Mouse (Mus musculus) c-Kit-positive CD71-positive TER-119-positive erythroid progenitor cells, embryonic 14.5 days (primary cell): Measurements from ENCODE around the gene Gramd4.
"Not testable (repeated sequence)": the region's sequence is repeated elsewhere in the genome, so short reads cannot be mapped to it uniquely, and the experiment has no call there.

Source experiments
- DNase-seq: peaks from one replicate; pipeline ENCODE4 v3.0.0-alpha.2; 2013; ENCODE audit warnings: low spot score

Gramd4 gene

DNA sequence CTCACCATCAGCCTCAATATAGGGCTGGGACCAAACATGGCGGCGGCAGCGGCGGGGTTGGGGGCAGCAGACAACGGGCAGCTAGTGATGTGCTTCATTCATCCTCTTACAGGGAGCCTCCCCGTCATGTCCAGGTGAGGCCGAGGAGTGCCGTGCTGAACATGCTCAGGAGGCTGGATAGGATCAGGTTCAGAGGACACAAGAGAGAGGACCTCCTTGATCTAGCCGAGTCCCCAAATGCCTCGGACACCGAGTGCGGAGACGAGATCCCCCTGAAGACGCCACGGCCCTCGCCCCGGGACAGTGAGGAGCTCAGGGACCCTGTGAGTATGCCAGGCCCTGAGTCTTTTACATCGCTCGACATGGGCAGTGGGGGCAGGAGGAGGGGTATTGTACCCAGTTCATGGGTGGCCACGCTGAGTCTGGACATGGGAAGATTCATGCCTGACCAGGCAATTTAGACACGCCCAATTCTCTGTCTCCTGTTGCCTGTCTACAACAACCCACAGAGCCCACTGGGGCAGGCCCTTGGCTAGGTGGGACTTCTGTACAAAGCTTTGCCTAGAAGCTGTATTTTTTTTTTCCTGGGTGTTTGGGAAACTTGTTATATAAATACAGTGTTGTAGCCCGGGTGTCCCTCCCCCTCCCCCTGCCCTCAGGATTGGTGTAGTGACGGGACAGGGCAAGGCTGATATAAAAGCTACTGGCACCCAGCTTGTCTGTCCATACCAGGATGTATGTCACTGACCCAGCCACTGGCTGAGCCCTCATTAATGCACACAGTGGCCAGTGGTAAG is 33.9 kb downstream of the Gramd4 start:
- no peak for DNase-seq

DNA sequence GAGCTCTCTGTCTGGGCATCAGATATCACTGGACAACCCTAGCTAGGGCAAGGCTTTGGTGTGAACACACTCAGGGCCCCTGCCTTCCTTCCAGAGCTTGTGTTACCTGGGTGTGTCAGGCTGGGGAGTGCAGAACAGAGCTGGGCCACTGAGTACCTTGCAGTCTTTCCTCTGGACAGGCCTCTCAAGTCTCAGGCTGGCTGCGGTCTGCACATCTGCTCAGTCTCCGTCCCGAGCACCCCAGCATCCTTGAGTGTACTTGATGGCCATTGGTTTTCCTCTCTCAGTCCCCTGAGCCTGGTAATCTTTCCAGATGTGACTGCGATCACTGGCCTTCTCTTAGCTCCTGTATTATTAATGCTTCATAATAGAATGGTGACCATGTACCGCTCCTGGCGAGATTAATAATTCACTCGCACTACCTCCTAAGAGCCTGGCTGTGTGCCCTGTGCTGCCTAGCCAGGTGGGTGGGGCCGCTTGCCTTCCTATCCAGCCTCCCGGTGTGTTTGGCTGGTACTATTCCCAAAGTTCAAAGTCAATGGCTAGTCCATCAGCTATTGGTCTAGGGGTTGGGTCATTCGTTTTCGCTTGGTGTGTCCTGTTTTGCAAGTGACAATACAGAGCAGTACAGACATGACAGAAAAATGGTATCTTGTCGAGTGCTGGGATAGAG is 34.6 kb downstream of the Gramd4 start:
- no peak for DNase-seq

DNA sequence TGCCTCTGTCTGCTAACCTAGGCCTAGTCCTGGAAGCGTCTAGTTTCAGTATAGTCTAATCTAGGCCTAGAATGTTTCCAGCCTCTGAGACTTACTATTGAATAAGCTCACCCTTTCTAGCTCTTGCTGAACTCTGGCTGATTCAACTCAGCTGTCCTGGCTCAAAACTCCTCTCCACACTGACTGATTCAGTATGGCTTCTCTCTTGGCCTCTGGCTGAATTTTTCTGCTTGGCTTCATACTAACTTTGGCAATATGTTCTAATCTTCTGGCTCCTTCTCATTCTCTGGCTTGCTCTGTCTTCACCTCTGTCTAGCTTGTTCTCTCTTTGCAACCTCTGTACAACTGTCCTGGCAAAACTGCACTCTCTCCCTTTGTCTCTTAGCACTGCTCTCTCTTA is 35.7 kb downstream of the Gramd4 start:
- DNase-seq, result no peak

DNA sequence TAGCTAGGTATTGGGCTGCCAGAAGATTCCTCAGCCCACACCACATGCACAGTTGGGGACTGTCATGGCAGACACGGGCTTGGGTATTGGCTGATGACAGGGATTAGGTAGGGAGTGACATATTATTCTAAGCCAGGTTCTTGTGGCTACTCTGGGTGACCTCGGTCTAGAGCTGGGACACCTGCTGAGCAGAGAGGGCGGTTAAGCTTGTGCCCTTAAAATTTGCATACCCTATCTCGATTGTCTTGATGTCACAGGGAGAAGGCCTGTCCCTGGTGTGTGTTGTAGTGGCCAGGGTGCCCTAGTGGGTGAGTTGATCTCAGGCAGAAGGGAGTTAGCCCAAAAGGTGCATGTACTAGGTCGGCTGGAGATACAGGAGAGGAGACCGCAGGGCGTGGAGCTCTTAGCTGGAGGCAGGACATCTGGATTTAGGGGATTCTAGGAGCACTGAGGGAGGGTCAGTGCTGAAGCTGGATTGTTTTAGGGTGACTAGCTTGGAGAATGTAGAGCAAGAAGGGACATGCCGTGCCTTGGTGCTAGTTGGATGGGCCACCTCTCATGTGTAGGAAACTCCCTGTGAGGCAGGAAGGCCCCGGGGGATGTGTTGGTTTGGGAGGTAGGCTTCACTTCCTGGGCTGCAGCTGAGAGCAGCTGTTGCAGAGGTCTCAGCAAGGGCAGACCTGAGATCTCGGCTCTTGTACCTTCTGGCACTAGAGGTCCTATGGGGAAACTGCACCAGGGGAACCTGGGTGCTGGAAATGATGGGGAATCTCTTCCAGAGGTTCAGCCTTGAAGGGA is 37.0 kb downstream of the Gramd4 start:
- DNase-seq, result no peak

DNA sequence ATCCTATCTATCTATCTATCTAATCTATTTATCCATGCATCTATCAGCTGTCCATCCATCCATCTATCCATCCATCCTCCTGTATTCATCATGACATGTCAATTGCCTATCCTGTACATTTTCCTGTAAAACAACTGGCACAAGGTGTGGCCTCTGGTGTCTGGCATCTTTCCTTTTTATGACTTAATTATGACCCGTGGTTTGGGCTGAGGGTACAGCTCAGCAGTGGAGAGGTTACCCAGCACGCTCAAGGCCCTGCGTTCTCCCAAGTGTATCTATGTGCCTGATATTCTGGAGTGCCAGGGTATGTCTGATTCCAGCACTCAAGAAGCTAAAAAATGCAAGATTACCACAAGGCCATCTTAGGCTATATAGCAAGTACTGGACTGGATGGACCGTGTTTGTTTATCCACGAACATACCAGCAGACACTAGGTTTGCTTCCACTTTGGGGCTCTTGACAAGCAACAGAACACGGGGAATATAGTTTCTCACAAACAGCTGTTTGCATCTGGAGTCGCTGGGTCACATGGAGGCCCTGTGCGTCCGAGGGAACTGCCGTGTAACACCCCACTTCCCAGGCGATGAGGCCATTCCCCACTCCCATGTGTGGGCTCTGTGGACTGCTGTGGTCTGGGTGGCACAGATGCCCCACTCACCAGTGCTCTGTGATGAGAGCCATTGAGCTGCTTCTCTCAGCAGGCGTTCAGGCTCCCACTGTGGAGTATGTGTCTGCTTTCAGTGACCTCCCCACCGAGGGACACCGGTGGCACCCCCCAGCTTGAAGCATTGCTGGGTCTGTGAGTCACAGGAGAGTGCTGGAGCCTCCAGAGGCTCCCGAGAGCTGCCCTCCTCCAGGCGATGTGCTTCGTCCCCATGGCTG is 38.5 kb downstream of the Gramd4 start:
- DNase-seq, result no peak

DNA sequence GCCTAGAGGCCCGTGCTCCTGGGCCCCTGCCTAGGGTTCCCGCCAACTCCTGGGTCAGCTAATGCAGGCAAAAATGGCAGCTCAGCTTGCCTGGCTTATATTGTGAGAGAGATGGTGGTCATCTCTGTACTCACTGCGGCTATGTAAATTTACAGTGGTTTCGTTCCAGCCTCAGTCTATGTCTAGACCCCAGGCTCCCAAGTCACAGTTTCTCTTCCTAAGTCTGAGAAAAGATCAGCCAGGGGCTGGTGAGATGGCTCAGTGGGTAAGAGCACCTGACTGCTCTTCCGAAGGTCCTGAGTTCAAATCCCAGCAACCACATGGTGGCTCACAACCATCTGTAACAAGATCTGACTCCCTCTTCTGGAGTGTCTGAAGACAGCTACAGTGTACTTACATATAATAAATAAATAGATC is 39.1 kb downstream of the Gramd4 start:
- DNase-seq, result not testable (repeated sequence)

DNA sequence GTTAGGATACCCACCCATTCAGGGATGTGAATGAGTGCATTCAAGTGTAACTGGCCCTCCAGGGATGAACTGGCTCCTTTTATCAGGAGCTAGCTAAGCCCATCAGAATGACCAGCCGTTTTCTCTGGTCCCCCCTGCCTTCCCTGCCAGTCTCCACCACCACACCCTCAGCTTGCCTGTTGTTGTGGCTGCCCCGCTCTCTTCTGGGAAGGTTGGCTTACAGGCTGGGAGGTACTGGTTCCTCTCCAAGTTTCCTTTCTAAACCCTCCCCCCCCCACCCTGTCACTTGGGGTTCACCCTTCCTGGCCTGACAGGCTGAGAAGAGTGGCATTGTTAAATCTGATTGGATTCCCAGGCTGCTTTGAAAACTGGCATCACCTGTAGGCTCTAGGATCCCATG is 40.4 kb downstream of the Gramd4 start:
- no peak for DNase-seq

DNA sequence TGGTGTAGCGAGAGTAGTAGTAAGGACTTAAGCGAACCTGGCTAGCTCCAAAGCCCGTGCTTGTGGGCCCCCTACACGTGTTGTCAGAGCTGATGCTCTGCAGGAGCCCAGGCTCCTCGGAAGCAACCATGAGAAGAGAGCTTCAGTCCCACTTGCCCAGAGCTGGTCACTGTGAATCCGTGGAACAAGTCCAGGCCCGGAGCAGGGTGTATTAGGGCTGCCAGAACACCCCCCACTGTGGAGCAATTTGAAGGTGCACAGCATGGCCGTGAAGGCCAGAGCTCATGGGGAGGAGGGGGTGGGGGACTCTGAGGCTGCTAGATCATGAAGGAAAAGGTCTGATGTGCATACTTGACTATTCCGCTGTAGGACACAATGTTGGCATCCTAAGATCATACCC is 44.1 kb downstream of the Gramd4 start:
- DNase-seq, result no peak

DNA sequence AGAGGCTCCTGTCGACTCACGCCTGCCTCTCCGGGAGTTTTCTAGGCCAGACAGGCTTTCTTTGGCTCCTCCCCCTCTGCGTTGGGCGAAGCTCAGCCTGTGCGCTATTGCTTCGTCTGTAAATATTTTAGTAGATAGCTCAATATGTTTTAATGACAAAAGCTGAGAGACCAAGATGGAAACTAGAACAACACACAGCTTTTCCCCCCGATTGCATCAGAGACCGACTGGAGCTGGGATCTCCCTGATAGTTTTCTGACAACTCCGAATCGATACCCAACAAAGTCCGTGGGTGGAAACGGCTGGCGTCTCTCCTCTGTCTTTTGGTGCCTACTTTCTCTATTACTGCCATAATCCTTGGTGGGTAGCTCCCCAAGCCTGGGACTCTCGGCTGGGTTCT is 44.8 kb downstream of the Gramd4 start:
- no peak for DNase-seq

DNA sequence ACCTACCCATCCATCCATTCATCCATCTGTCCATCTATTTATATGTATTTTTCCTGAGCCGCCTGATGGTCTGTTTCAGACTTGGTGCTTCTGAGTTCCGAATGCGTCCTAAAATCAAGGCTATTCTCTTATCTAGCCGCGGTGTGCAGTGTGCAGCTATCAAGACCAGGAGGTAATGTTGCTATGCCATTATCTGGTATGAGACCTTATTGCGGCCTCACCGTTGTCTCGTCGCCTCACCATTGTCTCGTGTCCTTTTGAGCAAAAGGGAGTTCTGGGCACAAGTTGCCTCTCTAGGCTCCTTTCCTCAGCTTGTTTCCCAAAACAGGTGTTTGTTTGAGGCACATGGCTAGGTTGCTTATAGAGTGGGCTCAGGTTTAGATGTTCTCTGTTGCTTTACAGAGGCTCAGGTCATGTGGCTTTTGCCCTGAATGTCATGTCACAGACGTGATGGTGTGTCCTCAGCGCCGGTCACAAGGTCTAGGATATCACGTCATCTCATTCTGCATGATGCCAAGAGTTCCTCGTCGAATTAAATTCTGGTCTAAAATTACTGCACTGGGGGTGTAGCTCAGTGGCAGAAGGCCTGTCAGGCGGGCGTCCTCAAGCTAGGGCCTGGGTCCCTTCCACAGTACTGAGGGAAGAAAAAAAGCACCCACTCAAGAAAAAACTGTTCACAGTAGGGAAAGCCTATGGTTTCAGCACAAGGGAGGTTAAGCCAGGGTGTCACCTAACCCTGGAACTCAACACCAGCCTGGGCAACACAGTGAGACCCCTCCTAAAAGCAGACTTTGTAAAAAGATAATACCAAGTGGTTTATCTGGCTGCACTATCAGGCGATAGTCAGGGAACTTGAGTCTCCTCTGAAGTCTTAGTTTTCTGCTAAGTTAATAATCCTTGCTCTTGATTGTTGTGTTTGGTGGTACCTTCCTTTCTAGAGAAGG is 47.2 kb downstream of the Gramd4 start:
- peak; percentile 57 for DNase-seq

DNA sequence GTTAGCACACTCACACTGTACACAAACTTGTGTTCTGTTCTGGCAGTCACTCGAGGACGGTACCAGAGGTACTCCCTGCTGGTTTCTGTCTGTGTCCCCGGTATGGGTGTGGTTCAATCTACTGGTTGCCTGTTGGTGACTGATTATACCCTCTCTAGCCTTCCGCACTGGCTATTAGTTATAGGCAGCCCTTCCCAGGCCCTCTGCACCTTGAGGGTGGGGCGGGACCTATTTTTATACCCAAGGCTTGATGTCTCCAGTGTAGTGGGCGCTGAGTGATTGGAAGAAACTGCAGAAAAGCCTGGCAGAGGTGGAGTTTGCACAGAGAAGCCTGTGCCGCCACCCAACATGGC is 47.8 kb downstream of the Gramd4 start:
- peak; percentile 92 for DNase-seq

DNA sequence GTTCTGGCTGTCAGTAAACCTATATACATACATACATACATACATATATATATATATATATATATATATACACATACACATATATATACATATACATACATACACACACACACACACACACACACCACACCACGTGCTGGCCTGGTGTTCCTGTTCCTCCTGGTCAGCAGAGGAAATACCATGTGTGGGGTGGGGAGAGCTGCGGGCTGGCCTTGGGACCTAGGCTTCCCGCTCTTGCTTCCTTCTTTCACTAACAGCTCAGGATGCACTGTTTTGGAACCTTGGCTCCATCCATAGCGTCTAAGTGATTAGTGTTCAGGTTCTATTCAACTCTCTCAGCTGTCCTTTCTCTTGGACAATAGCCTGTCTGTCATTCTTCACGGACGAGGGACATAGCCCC is 48.3 kb downstream of the Gramd4 start:
- no peak for DNase-seq

DNA sequence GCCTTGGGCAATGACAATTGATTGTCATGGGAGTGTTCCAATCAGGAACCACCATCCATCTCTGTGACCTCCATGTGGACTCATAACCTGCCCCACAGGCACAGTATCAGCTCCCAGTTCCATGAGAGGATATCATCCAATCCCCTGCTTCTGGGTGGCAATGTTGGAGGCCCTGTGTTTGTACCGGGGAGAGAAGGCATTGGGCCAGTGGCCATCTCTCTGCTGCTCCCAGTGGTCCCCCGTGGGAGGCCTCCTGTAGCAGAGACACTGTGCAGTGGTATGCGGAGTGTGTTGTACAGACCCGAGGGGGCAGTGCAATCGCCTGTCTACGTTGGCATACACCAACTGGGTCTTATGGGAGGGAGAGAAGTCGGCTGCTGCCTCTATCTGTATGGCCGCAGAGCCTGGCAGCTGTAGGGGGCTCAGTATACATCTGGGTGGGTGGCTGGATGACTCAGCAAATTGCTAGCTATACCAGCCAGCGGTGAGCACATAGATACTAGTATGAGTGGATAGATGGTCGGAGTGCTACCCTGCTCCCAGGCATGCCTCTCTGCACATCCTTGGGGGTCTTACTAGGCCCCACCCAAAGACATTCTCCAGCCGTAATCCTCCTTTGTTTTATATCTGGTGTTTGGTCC is 50.5 kb downstream of the Gramd4 start:
- peak; percentile 55 for DNase-seq

DNA sequence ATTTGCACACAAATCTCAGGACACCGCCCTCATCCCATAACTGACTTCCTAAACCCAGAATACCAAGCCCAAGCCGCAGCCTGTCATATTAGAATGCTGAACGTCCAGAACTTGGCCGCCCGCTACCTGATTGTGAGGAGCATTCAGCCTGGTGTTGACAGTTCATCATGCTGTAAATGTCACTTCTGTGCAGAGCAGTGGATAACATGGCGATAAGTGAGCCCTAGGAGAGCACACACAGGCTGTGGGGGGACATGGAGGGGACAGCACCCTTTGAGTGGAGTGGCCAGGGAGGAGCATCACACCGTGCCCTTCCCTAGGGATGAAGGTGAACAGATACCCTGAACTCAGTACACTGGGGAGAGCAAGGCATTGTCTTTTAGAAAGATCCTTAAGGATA is 51.8 kb downstream of the Gramd4 start:
- no peak for DNase-seq

DNA sequence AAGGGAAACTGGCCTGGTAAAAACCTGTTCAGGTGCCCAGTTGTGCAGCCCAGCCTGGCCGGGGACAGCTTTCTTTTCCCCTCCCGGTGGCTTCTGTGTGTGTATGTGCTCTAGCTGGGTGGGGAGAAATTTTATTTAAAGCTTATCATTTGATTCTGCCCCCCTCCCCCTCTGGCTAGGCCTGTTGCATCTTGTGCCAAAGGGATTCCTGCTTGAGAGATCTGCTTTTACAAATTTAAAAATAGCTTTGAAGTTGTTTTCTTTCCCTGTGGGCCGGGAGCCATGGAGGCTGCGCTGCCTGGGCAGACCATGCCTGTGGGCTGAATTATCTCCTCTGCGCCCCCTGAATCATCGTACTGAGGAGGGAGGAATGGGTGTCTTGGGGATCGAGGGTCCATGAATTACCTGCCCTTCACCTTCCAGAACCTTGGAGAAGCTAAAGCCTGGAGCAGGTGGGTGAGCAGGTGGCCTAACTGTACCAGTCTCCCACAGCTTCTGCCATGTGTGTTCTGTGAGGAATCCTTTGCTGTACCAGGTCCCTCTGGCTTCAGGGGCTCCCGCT is 52.2 kb downstream of the Gramd4 start:
- DNase-seq, result no peak

DNA sequence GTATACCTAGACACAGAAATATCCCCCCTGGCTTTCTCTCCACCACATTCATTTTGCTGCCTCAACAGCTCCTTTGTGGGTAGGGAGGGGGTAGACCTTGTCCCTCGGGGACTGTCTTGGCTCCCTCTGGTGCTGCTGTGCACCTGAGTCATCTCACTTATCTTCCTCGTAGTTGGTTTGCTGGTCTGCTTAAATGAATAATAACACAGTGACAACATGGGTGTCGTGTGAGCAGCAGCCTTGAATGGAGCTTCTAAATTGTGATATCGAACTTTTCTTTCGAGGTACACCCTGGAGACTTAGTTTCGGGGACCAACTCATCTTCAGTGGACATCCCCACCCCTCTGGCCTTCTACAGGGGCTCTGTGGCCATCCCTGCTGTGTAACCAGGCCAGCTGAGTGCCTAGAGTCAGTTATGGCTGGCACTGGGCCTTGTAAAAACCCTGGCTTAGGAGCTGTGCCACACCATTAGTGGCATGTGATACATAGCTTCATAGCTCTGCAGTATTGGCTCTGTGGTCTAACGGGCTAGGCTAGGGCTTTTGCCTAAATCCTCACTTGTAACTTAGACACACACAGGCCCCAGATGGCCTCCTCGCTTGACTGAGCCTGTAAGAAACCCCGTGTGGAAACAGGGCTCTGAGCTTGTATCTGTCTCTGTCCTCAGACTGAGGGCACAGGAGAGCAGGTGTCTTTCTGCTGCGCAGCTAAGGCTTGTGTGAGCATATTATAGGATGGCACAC is 53.0 kb downstream of the Gramd4 start:
- no peak for DNase-seq

DNA sequence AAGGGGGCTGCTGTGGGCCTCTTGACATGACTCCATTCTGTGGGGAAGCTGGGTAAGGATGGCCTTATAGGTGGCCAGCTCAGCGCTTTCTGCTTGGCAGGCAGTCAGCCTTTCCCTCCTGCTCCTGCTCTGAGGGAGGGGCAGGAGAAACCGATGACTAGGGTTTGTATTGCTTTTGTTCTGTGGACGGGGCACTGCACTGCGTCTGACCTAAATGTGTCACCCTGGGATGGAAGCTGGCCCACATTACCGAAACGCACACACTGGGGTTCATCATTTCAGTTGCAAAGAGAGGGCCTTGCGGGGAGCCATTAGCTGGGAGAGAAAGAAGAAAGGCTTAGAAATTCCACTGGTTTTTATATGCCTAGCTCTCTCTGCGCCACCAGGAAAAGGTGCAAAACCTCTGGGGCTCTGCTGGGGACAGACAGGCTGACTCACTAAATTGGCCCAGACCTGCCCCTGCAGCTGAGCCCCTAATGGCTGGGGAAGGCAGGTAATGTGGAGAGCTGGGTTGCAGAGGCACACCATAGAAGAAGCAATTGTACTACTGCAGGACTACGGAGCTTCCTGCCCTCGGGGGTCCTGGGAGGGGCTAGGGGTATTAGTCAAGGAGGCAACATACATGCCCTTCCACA is 55.3 kb downstream of the Gramd4 start:
- DNase-seq, result no peak

DNA sequence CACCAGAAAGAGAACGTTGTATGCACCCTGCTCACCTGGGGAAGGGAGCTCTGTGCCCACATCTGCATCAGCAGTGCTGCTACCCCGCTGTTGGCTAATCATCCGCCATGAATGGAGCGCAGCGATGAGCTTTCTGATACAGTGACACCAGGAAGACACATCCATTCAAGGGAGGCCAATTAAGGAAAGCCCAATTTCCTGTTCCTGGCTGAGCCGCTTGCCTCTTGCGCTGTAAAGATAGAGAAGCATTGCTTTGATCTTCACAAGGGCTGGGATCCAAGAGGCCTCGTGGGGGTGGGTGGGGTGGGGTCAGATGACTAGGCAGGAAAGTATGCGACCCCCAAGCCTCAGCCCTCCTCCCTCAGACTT is 55.8 kb downstream of the Gramd4 start:
- DNase-seq, result no peak

DNA sequence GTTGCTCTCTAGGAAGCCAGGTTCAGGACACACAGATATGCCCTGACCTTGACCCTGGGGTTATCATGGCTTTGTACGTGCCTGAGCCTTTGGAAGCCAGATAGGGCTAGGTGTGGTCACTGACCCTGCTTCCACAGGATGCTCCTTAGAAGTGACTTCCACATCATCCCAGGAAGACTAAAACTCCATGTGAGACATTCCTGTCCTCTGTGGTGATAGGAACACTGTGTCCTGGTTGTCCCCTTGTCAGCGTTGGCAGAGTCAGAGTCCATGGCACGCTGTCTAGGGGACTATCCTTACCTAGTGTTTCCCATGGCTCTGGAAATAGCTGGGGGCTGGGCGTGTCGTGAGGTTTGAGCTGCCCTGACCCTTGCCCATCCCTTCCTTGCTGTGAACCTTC is 58.9 kb downstream of the Gramd4 start:
- no peak for DNase-seq
